Mouse (Mus musculus) ES-E14 (cell line): ENCODE results near the gene Ube2q2. TPM values are rescaled to one million over a fixed set of nuclear protein-coding genes. Genes with fewer than 3 reads are reported as not detected.
A peak's percentile ranks its signal among the peaks of the same experiment; 100 is the strongest.

Source experiments
- DNase-seq: peaks from one replicate; pipeline ENCODE4 v3.0.0-alpha.2; 2013; ENCODE audit warnings: low read depth, low spot score
- H3K27ac ChIP-seq: 2 replicates; pipeline ENCODE4 v1.5.1; 2012; ENCODE audit warnings: low read depth, mild to moderate bottlenecking, low read length, moderate library complexity, mixed read lengths; ENCODE audit not compliant: poor library complexity, insufficient read depth, severe bottlenecking
- H3K36me3 ChIP-seq: 2 replicates; pipeline ENCODE4 v1.6.1; 2012; ENCODE audit warnings: mild to moderate bottlenecking, low read length, moderate library complexity, mixed read lengths; ENCODE audit not compliant: control insufficient read depth, poor library complexity, insufficient read depth, severe bottlenecking
- H3K4me1 ChIP-seq, 2 experiments: fragments of 150-350 bp in 1 of 2; sonication (generic) in 1 of 2; 2 replicates each; pipeline ENCODE4 v1.6.1; 2012; ENCODE audit warnings: low read length in 2 of 2, mild to moderate bottlenecking in 1 of 2, mixed read lengths in 1 of 2; ENCODE audit not compliant: control insufficient read depth in 2 of 2, insufficient read depth in 2 of 2, poor library complexity in 1 of 2
- H3K4me3 ChIP-seq, 2 experiments: fragments of 150-350 bp in 1 of 2; sonication (generic) in 1 of 2; 2 replicates each; pipeline ENCODE4 v1.5.1; 2012; ENCODE audit warnings: low read length in 2 of 2, low read depth in 1 of 2, mild to moderate bottlenecking in 1 of 2, mixed read lengths in 1 of 2; ENCODE audit not compliant: insufficient read depth in 1 of 2, poor library complexity in 1 of 2, severe bottlenecking in 1 of 2
- H3K9ac ChIP-seq: 2 replicates; pipeline ENCODE4 v1.6.1; 2012; ENCODE audit warnings: low read depth, mild to moderate bottlenecking, low read length, mixed read lengths; ENCODE audit not compliant: poor library complexity, insufficient read depth, severe bottlenecking
- H3K9me3 ChIP-seq: fragments of 150-350 bp; sonication (generic); 2 replicates; pipeline ENCODE4 v1.6.1; 2012; ENCODE audit warnings: low read depth, mild to moderate bottlenecking, low read length; ENCODE audit not compliant: control insufficient read depth, insufficient read depth
- CHD2 ChIP-seq: IDR thresholded peaks from 2 replicates; pipeline ENCODE4 v1.6.1; 2014; ENCODE audit warnings: mild to moderate bottlenecking, low read depth, low read length, inconsistent platforms
- HCFC1 ChIP-seq: IDR thresholded peaks from 2 replicates; pipeline ENCODE4 v1.6.1; 2012; ENCODE audit warnings: low read length, inconsistent platforms, borderline replicate concordance; ENCODE audit not compliant: insufficient read depth
- MAFK ChIP-seq: IDR thresholded peaks from 2 replicates; pipeline ENCODE4 v1.6.1; 2014; ENCODE audit warnings: mild to moderate bottlenecking, low read depth, low read length, inconsistent platforms; ENCODE audit not compliant: insufficient read depth
- ZC3H11A ChIP-seq: IDR thresholded peaks from 2 replicates; pipeline ENCODE4 v1.6.1; 2012; ENCODE audit warnings: low read depth, mild to moderate bottlenecking, inconsistent platforms, low read length, borderline replicate concordance
- ZNF384 ChIP-seq: IDR thresholded peaks from 2 replicates; pipeline ENCODE4 v1.6.1; 2012; ENCODE audit warnings: low read depth, low read length, inconsistent platforms
- in situ Hi-C, 2 experiments: fragments of 600-800 bp; cut with MboI; formaldehyde crosslinking; loops; one replicate each; pipeline ENCODE4 v1.15.1; 2025; ENCODE audit warnings: low sequenced_read_pairs in 2 of 2, inconsistent platforms in 1 of 2; ENCODE audit not compliant: unreplicated experiment in 2 of 2
- total RNA-seq: library from RNA; depleted of rRNA; stranded (reverse); fragments of 300-350 nt; gene quantifications from 2 replicates; pipeline ENCODE4 v1.2.3, GENCODE M21; 2012

The Ube2q2 gene
- total RNA-seq, 1 experiment = 24.9 TPM

DNA sequence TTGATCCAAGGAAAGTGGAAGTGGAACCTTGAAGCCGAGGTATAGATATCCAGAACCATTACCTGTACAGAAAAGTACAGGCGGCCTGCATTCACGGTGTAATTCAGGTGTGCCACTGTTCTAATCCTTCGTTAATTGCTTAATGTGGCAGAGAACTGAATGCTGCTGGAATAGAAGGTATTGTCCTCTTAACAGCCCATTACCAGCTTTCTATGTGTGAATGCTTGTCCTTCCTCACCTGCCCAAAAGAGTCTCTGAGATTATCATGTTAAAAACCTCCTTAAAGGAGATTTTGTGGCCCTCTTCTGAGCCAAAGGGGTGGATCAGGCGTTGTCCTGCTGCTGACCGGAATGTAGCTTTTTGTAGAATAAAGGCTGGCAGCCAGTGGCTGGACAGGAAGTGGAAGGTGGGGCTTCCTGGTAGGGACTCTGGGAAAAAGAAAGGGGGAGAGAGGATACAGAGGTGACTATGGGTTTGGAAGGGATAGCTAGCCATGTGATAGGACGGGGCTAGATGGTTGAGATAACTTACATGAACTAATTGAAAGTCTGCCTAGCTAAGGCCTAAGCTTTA, 76.6 kb downstream of the Ube2q2 start:
- TF ChIP-seq CHD2 = 0 out of 2 replicates have a peak, but pooled peaks have one; percentile 43
- TF ChIP-seq ZNF384 = no peak
- Histone ChIP-seq H3K4me1 (peaks cover 4 to 5% of the 10 kb centered on the region in 2 experiments; a peak in 2 of 4 replicates), H3K9ac (no peak overlapping the region), H3K9me3 (no peaks in the 10 kb centered on the region), H3K4me3 (no peak overlapping the region), H3K36me3 (peaks cover 27% of the 10 kb centered on the region), H3K27ac (peak overlapping the region; percentile 7; the same call in 1 of the 2 replicates)
- no peak for DNase-seq
- in situ Hi-C loops = no loop called here

DNA sequence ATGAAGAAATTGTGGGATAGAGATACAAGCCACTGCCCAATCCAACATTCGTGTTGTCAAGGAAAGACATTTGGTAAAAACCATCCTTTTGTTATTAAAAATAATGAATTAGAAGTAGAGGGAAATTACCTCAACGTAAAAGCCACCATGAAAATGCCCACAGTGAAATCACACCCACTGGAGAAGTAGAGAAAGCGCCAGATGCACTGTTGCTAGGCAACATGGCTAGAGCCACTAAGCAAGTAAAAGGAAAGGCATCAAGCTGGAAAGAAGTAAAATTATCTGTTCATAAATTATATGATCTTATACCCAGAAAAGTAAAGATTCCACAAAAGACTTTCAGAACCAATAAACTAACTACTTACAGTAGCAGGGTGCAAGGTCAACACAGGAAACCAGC, 77.6 kb downstream of the Ube2q2 start:
- no peak overlapping the region for H3K9ac ChIP-seq
- H3K4me3 ChIP-seq = no peak overlapping the region
- peaks cover 4 to 5% of the 10 kb centered on the region in 2 experiments; a peak in 2 of 4 replicates for H3K4me1 ChIP-seq
- in situ Hi-C loops = no loop called here
- TF ChIP-seq ZC3H11A (no peak), ZNF384 (no peak), MAFK (no peak), CHD2 (no peak), HCFC1 (no peak)
- no peaks in the 10 kb centered on the region for H3K9me3 ChIP-seq
- peaks cover 20% of the 10 kb centered on the region for H3K36me3 ChIP-seq
- H3K27ac ChIP-seq = no peak overlapping the region
- no peak for DNase-seq

DNA sequence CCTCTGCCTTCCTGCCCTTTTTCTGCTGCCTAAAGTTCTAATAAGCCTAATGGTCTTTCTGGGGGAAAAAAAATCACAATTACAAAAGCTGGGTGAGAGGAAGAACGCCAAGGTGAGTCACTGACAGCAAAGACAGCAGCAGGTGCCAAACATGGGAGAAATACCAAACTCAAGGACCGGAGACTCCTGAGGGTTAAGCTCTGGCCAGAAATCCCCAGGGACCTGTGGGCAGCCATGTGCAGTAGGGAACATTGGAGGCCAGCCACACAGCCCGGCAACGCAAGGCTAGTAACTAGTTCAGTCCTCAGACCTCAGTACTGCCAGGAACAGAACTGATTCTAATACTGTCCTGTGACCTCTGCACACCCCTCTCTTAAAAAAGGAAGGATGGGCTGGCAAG, 79.5 kb downstream of the Ube2q2 start:
- peaks cover 6 to 10% of the 10 kb centered on the region in 2 experiments; a peak in 3 of 4 replicates for H3K4me1 ChIP-seq
- peaks cover 11% of the 10 kb centered on the region for H3K36me3 ChIP-seq
- TF ChIP-seq ZNF384 = no peak
- H3K27ac ChIP-seq = no peak overlapping the region
- no peak overlapping the region for H3K9ac ChIP-seq
- in situ Hi-C loops = no loop called here
- no peaks in the 10 kb centered on the region for H3K9me3 ChIP-seq
- no peak overlapping the region for H3K4me3 ChIP-seq
- DNase-seq = no peak

DNA sequence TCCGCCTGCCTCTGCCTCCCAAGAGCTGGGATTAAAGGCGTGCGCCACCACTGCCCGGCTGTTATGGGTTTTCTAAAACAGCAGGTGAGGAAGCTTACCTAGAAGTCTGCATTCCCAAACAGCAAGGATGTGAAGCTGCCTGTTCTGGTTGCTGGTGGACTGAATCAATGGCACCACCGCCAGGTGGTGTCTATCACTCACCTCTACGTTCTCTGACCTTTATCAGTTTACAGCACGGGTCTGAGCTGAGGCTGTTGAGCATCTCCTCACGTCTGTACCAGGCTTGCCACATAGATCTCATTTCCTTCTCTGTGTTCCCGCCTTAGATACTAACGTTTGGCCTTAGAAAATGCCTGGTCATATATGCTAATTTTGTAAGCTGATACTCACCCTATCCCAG, 80.4 kb downstream of the Ube2q2 start:
- Histone ChIP-seq H3K9ac (no peak overlapping the region), H3K9me3 (no peaks in the 10 kb centered on the region), H3K36me3 (peaks cover 5% of the 10 kb centered on the region), H3K27ac (no peak overlapping the region), H3K4me1 (peaks cover 6 to 12% of the 10 kb centered on the region in 2 experiments; a peak in 3 of 4 replicates), H3K4me3 (no peak overlapping the region)
- no peak for DNase-seq
- TF ChIP-seq HCFC1 (no peak), MAFK (no peak), ZC3H11A (no peak), CHD2 (no peak), ZNF384 (no peak)
- in situ Hi-C loops = no loop called here

DNA sequence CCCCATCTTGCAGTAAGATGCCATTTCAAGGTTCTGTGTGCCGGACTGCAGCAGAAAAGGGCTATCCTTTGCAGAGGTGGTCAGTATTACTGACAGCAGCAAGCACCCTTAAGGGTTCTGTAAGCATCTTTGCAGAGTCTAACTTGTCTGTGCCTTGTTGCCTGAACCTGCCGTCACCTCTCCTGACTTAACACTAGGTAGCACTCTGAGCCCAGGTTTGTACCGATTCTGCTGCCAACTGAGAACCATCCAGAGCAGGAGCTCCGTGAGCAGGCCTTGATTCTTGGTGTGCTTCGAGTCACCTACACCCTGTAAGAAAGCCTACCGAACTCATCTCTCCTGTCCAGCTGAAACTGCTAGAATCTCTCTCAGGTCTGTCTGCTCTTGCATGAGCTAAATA, 82.9 kb downstream of the Ube2q2 start:
- Histone ChIP-seq H3K9ac (no peak overlapping the region), H3K4me3 (no peak overlapping the region), H3K9me3 (no peaks in the 10 kb centered on the region), H3K27ac (no peak overlapping the region), H3K36me3 (peaks cover 2% of the 10 kb centered on the region; the same call in 1 of the 2 replicates), H3K4me1 (peaks cover 2 to 6% of the 10 kb centered on the region in 2 experiments; a peak in 3 of 4 replicates)
- in situ Hi-C loops = no loop called here
- DNase-seq = no peak
- TF ChIP-seq MAFK (no peak), ZC3H11A (no peak), ZNF384 (no peak), HCFC1 (no peak), CHD2 (no peak)
